Mouse (Mus musculus): ENCODE measurements around the gene Hivep3.
A peak's percentile ranks its signal among the peaks of the same experiment; 100 is the strongest.

Hivep3 gene

DNA sequence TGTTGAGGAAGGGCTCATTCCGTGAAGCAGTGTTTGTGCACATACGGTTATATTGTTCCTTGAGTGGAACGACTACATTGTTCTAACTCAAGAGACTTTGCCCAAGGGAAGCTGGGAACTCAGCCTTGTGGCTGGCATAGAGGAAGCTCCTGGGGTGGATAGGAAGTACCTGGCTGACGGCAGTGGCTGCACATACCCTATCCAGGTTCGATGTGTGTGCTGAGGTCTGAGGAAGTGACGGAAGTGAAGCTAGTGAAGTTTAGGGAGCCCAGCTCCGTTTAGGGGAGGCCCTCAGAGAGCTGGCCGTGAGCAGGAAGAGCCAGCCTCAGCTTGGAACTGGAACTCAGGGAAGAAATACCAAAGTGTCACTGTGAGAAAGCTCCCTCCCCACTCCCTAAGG lies 374.2 kb downstream of the Hivep3 start:
- no peak for DNase-seq (ENCODE audit: low spot score)

DNA sequence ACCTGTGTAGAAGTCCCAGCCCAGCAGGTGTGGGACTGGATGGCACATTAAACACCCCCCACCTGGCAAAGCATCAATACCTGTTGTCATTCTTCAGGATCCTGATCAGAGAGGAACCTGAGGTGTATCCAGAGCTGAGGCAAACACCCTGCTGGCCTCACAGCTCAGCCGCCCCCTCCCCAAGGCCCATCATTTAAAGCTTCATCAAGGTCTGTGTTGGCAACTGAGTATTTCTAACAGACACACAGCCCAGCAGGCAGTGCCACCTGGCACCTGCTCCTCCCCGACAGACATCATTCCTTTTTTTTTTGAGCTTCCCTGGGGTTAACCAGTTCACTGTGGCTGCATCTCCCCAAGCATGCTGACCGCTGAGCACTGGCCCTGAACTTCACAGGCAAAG lies 381.9 kb downstream of the Hivep3 start:
- DNase-seq (ENCODE audit: low spot score): no peak

DNA sequence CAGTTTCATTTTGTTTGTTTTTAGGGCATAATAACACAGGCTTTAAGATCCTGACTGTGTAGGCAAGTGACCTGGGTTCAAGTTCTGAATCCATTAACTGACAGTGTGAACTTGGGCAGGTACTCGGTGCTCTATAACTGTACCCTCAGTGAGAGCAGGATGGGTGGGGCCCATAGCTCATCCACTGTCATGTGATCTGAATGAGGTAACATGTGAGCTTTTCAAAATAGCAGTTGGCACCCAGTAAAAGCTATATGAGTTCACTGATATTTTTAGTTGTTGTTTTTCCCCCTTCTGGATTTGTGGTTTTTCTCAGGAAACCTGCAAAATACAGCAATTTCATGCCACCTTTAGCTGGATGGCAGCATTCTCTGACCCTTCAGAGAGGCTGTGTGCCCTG lies 382.7 kb downstream of the Hivep3 start:
- no peak for DNase-seq (ENCODE audit: low spot score)

DNA sequence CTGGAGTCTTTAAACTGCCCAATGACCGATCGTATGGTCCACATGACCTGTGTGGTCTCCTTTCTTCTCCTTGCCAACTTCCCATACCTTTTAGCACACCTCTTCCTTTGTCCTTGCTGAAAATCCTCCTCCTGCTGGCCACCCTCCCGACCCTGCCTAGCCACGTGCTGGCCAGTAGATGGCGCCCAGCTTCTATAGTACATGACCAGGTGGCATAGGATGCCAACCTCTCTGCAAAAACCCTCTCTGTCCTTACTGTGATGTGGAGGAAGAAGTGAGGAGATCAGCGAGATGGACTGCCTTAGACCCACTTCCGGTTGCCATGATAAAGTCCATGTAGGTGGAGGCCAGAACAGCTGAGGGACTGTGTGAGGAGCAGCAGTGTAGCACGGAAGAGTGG lies 386.7 kb downstream of the Hivep3 start:
- DNase-seq (ENCODE audit: low spot score): no peak

DNA sequence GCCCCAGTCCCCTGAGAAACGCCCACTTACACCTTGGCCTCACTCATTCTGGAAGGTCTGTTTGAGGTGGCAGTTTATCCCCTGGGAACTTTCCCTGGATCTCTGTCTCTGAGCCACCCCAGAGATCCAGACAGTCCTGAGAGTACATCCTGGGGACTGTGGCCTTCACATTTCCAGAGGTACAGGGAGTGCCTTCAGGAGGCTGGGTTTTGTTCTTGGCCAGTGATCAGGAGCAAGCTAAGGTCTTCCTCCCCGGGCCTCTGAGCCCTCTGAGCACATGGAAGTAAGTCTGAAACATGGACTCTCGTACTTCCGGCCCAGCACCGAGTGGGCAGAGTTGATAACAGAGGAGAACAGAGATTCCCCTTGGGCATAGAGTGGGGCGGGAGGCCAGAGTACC lies 391.1 kb downstream of the Hivep3 start:
- no peak for DNase-seq (ENCODE audit: low spot score)

DNA sequence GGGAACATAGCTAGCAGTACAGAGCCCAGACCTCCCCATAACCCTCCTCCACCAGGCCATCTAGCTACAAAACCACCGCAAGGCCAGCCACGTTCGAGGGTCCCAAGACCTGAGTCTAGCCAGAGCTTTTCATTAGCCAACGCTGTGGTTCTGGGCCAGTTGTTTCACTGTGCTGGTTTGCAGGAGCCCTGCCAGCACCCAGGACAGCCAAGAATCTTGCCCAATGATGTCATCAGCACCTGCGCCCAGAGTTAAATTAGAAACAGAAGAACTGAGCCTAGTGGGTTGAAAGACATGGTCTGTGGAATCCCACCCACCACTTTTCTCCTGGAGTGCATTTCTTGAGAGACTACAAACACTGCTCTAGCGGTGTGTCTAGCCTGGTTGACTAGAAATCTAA lies 392.5 kb downstream of the Hivep3 start:
- DNase-seq (ENCODE audit: low spot score): no peak

DNA sequence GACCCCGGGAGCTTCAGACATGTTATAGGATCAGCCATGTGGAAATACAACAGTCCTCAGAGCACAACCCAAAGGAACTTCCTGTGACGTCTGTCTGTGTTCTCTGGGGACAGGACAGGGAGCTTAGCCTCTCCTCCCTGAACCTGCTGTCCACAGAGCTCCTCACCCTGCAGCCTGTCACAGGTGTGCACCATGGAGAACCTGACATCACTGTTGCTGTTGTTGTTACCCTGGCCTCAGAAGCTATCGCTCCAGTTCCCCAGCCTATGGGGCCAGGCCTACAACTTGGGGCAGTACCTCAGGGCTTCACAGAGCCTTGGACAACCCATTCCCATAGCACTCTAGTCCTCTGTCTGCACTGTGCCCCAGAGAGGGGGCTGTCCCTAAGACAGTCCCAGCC lies 393.7 kb downstream of the Hivep3 start:
- DNase-seq (ENCODE audit: low spot score): no peak

DNA sequence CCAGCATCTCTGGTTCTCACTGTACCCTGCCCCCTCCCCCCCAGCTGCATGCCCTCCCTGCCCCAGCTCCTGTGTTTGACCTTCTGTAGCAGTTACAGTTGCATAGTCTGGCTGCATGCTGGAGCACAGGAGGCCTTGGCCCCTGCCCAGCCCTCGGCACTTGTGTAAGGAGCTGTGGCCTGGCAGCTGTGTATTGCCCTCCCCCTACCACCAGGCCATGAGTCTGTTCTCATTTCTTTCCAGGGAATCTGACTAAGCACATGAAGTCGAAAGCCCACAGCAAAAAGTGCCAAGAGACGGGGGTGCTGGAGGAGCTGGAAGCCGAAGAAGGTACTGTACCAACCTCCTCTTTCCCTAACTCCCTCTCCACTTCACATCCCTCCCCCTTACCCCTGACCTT lies 394.4 kb downstream of the Hivep3 start:
- no peak for DNase-seq (ENCODE audit: low spot score)

DNA sequence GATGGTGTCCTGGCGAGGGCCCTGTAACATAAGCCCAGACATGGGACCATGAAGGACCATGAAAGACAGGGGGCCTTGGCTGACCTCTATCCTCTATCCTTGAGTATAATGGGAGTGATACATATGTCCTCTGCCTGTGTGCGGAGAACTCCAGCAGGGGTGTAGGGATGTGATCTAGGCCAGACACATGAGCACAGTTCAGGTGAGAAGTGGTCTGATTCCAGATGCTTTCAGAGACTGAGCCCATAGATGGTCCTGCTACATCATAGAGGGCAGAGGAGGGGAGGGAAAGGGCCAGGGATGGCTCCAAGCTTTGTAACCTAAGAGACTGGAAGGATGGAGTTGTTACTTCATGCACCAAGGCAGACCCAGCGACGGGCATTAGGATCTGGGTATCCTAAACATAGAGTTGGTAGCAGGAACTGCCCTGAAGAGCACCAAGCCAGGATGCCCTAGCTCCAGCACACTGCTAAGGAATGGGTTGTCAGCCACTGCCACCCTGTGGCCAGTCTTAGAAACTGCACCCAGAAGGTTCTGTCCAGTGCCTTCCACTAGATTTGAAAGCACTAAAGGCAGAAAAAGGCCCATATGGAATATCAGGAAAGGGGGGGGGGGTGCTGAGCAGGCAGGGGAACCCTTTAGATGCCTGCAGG lies 395.8 kb downstream of the Hivep3 start:
- peak; percentile 10 for DNase-seq (ENCODE audit: low spot score)

DNA sequence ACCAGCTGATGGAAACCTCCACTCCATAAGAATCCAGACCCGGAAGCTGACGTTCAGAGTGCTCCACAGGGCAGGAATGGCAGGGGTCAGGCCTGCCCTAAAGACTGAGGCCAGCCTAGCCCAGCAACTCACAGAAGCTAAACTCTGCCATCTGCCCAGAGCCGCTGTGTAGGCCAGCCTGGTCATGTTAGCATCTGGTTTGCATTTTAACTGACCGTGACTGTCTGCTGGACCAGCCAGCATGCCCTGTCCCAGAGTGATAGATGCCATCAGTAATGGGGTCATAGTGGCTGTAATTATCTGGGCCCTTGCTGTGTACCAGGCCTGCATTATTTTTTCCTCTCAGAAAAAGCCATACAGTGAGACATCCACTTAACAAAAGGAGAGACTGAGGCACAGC lies 397.3 kb downstream of the Hivep3 start:
- DNase-seq (ENCODE audit: low spot score): no peak

DNA sequence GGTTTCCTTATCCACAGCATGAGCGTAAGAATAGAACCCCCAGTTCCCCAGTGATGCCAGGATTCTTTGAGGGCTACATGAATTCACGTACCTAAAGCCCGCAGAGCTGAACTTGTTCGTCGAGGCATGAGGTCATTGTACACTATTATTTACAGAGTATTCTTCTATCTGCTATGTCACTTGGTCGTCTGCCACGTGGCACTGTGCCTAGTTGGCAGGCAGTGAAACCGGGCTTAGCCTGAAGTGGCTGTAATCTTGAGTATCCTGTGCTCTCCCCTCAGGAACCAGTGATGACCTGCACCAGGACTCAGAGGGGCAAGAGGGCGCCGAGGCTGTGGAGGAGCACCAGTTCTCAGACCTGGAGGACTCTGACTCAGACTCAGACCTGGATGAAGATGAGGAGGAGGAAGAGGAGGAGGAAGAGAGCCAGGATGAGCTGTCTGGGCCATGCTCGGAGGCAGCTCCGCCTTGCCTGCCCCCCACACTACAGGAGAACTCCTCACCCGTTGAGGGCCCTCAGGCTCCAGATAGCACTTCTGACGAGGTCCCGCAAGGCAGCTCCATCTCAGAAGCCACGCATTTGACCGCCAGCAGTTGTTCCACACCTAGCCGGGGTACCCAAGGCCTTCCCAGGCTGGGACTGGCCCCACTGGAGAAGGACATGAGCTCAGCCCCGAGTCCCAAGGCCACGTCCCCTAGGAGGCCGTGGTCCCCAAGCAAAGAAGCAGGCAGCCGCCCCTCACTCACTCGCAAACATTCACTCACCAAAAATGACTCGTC lies 398.0 kb downstream of the Hivep3 start:
- no peak for DNase-seq (ENCODE audit: low spot score)

DNA sequence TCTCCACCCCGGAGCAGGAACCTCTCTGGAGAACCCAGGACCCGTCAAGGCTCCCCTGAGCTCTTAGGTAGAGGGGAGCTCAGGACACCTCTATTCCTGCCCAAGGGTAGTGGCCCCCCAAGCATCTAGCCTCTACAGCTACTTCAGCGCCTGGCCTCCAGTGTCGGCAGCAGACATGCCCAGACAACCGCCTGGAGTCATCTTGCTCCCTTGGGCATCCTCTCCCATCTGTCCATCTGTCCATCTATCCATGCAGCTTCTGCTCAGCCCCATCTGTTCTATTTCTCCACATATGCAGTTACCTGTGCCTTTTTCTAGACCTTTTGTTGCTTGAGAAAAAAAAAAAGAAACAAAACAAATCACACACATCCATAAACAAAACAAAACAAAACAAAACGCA lies 400.6 kb downstream of the Hivep3 start:
- no peak for DNase-seq (ENCODE audit: low spot score)

DNA sequence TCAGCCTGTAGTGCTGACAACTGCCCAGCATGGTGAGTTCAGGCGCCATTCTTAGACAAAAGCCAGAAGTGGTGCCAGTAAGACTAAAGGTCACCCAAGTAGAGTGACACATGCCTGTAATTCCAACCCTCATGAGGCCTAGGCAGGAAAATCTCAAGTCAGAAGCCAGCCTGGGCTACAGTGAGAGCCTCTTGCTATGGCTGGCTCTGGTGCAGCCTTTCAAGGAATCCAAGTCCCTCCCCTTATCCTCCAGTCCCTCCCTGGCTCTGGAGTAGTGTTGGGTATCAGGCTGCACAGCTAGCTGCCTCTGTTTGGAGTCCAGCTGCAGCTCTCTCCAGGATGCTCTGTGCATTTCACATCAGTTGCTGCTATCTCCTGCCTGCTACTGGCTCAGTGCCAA lies 408.2 kb downstream of the Hivep3 start:
- no peak for DNase-seq (ENCODE audit: low spot score)

DNA sequence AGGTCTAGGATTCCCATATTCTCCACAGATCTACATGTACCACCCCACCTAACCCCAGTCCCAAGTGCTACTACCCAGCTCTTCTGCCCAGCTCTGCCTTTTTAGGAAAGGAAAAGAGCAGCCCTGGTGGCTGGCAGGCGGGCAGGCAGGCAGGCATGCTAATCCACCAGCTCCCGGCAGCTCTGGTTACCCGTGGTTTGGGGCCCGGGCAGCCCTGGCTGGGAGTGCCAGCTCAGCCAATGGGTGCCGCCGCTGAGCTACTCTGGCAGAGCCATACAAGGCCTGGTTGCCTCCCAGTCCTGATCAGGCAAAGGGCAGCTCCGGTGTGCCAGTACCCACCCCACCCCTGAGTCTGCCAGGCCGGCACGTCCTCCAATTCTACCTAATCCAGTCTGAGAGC lies 409.3 kb downstream of the Hivep3 start:
- DNase-seq (ENCODE audit: low spot score): no peak

DNA sequence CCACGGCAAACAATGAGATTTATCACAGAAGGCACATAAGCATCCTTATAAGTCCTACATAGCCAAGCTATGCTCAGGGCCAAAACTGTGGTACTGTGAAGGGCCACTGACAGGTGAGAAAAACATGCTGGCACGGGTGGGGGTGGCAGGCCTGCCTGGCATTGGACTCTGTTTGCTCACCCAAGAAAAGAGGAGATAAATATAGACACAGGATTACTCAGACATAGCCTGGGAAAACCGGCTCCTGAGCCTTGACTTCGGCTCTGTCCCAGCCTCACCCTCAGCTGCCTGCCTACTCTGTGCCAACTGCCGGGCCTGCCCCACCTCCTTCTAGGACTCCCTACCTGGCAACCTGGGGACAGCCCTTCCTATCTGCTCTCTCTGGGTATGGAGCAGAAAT lies 410.8 kb downstream of the Hivep3 start:
- no peak for DNase-seq (ENCODE audit: low spot score)

DNA sequence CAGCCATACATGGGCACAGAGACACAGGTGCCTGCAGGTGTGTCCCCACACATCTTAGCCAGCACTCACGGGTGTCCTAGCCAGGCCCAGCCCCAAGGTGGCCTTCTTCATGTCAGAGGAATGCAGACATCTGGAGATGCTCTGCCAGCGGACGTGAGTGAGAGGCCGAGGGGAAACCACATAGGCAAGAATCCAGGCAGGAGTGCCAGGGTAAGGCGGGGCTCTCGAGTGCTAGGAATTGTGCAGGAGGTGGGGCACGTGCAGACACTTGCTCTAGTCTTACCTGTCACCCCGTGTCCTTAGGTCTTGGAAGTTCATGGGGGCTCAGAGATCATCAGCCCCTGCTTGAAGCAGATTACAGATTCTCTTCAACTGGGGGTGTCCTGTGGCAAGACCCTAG lies 412.3 kb downstream of the Hivep3 start:
- no peak for DNase-seq (ENCODE audit: low spot score)

DNA sequence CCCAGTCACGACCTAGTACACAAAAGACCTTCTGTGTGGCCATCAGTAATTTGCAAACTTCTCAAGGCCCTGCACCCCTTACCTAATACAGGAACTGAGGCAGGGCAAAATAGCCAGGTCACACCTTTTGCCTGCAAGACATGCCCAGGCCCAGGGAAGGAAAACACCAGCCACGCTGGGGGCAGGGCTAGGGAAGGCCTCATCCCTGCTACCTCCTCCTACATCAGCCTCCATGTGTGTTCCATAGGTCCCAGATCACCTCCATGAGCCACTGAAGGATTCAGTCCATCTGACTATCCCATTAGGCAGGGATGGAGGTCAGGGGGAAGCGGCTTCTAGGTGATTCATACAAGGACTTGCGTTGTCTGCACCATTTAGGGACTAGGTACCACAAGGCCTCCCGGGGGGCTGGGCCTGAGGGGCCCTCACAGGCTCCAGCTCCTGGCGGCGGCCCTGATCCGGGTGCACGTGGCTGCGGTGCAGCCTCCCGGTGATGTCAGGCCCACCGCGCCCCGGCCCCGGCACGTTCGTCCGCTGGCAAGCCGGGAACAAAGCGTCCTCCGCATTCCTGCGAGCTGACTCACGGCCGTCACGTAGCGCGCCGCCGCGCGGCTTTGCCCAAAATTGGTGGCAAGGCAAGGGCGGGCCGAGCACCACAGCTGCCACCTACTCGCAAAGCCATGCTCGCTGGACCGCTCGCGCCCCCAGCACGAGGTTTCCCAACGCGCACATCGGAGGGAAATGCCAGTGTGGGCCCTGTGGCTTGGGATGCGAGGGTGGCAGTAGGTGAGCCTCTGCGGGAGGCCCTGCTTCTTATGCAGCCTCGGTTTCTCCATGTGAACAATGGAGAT lies 414.9 kb downstream of the Hivep3 start:
- no peak for DNase-seq (ENCODE audit: low spot score)

DNA sequence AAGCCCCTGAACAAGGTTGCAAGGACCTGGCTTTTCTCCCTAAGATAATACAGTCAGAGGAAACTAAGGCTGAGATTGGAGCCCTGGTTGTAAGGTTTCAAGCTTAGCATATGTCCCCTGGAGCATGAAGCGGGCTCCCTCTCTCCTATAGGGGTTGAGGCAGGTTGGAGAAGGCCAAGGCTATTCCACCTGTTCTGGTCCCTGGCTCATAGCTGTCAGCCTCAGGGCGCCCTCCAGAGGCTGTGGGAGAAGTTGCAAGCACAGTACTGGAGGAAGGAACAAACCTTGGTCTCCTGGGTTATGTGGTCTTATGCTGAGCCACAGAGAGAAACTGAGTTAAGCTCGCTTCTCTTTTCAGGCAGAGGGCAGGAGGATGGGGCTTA lies 415.5 kb downstream of the Hivep3 start:
- no peak for DNase-seq (ENCODE audit: low spot score)

DNA sequence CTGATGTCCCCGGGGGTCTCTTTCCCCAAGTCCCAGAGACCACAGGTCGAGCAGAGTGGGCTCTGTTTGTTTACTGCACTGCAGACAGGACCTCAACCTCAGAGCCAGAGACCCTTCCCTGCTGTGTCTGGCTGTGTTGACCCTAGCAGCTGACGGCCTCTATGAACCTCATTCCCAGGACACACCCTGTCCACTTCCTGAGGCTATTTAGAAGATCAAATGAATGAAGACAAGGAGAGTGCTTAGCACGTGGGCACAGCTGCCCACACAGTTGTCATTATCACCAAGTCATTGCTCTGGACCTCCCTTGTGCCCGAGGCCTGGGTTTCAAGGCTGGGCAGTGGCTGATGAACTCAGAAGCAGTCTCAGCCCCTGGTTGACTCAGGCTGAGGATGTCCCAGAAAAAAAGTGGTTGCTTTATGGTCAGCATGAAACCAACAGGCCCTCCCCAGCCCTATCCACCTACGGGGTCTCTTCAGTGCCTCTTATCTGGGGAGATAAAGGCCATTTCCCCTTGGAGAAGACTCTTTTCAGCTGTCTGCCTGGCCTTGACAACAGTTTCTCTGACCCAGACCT lies 416.8 kb downstream of the Hivep3 start:
- DNase-seq (ENCODE audit: low spot score): no peak

DNA sequence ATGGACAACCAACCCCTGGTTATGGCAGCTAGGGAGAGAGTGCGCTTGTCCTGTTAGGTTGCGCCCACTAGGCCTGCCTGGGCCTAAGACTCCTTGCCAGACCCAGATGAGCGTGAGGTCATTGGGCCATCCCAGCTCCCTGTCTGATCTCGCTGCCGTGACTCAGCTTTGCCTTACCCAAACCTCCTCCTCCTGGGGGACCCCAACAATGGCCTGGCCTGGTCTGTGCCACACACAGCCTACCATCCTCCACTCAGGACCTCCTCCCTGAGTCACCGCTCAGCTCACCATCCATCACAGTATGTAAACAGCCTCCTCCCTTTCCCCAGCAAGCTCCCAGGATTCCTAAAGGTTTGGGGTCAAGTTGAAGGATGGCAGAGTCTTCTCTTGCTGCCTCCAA lies 418.3 kb downstream of the Hivep3 start:
- no peak for DNase-seq (ENCODE audit: low spot score)

DNA sequence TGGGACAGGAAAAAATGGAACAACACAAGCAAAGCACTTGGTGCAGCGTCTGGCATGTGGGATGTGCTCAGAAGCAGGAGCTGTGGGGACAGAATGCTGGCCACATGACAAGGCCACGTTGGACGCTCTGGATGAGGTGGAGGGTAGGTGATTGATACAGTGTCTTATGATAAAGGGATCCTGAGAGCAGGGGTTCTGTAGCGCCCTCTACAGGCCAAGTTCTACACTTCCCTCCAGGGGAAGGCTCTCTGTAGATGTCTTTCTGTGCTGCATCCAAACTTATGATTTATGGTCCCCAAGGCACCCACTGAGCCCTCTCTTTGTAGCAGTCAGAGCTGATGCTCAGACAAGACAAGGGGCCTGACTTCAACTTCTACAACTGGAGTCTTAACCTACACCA lies 419.1 kb downstream of the Hivep3 start:
- DNase-seq (ENCODE audit: low spot score): peak; percentile 11

DNA sequence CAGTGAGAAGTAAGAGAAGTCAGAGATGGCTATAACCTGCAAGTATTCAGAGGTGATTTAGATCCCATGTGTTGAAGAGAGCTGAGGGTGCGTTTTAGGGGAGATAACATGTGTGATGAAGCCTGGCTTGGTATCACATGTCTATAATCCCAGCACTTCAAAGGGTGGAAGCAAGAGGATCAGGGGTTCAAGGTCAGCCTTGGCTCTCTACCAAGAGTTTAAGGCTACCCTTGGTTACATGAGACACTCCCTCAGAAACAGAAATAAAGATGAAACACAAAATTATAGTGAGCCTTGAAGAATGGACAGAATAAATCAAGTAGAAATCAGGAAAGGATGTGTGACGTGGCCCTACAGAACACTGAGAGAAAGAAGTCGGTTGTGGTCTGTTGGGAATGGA lies 420.2 kb downstream of the Hivep3 start:
- no peak for DNase-seq (ENCODE audit: low spot score)
